Mouse (Mus musculus): ENCODE measurements around the gene Clstn1.

Gene Clstn1

GRCm38 (mm10) chr4:149634966-149635365 lies 48.7 kb downstream of the Clstn1 start:
- DNase-seq (ENCODE audit: low read depth, low spot score), result no peak

- no peak for DNase-seq (ENCODE audit: low read depth, low spot score)
Observed at GRCm38 (mm10) chr4:149635915-149636415, 49.7 kb downstream of the Clstn1 start.

GRCm38 (mm10) chr4:149637942-149638341 lies 51.7 kb downstream of the Clstn1 start:
- no peak for DNase-seq (ENCODE audit: low read depth, low spot score)

DNA sequence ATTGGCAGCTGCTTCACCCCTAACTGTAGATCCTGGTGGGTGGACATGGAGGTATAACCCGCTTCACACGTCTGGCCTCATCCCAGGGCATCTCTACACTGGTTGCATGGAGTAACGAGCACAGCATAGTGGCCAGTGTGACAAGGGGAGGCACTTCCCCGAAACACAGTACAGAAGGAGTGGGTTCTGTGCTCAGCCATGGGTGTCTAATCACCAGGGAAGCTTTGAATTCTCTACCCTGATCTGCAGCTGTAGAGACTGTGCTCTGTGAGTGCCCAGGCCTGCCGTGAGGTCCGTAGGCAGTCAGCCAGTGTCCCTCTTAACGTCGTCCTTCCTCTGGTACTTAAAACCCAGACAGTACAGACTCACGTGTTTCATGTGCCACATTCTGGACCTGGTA lies 54.6 kb downstream of the Clstn1 start:
- DNase-seq (ENCODE audit: low read depth, low spot score), result no peak

DNA sequence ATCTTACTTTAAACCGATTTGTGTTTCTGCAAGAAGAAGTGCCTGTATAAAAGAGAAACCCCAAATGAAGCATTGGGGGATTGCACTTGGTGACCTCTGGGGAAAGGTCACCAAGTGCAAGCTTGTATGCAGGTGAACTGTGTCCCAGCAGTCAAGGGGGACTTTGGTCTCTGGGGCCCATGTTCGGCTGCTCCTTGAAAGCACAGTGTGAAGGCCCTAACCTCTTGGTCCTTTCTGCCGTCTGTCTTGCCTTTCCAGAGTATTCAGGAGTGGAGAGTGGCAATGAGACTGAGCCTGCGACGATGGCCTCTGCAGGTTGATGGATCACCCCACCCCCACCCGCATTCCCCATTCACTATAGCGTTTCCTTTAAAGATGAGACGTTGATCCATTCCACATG lies 55.1 kb downstream of the Clstn1 start:
- peak; percentile 46 for DNase-seq (ENCODE audit: low read depth, low spot score)

- no peak for DNase-seq (ENCODE audit: low read depth, low spot score)
Observed at GRCm38 (mm10) chr4:149641956-149642355, 55.7 kb downstream of the Clstn1 start.

GRCm38 (mm10) chr4:149645761-149646160 lies 59.5 kb downstream of the Clstn1 start:
- DNase-seq (ENCODE audit: low read depth, low spot score), result no peak

GRCm38 (mm10) chr4:149648031-149648805 lies 62.0 kb downstream of the Clstn1 start:
- no peak for DNase-seq (ENCODE audit: low read depth, low spot score)

GRCm38 (mm10) chr4:149650493-149651193 lies 64.4 kb downstream of the Clstn1 start:
- peak; percentile 73 for DNase-seq (ENCODE audit: low read depth, low spot score)

DNA sequence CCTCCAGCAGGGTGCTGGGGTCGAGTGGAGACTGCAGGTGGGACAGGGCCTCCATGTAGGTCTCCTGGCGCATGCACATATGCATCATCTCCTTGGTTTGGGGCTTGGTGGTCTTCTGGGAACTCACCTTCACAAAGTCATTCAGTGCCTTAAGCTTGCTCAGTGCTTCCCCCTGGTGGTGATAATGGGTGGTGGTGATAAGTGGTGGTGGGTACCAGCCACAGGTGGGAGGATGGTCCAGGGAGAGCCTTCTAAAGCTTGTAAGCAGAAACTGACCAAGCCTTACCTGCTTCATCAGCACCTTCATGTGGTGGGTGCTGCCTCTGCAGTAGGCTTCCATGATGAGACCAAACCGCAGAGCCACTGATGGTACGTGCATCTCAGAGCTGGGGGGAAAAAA lies 68.0 kb downstream of the Clstn1 start:
- peak; percentile 43 for DNase-seq (ENCODE audit: low read depth, low spot score)

- no peak for DNase-seq (ENCODE audit: low read depth, low spot score)
Observed at GRCm38 (mm10) chr4:149657858-149658416, 71.7 kb downstream of the Clstn1 start.

DNA sequence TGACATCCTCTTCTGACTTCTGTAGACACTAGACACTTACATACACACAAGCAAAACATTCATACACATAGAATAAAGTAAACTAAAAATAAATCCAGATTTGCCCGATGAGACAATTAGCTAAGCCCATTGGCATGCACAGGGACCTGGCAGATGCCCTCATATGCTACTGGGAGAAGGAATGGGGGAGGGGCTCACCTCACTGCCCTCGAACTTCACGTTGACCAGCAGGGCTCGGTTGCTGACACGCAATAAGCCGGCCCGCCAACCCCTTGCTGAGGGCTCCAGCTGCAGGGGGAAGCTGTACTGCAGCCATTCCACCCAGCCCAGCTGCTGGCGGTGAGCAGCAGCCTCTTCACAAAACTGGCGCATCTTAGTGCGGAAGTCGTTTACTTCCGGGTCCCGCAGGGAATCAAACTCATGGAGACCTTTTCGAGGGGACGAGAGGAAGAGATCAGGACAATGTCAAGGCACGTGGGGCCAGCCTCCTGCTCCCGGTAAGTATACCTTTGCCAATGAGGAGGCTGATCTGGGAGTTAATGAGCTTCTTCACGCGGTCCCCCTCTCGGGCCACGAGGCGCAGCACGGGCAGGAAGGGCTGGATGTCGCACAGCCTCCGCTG lies 73.3 kb downstream of the Clstn1 start:
- DNase-seq (ENCODE audit: low read depth, low spot score), result no peak

GRCm38 (mm10) chr4:149660598-149660997 lies 74.3 kb downstream of the Clstn1 start:
- DNase-seq (ENCODE audit: low read depth, low spot score), result no peak

DNA sequence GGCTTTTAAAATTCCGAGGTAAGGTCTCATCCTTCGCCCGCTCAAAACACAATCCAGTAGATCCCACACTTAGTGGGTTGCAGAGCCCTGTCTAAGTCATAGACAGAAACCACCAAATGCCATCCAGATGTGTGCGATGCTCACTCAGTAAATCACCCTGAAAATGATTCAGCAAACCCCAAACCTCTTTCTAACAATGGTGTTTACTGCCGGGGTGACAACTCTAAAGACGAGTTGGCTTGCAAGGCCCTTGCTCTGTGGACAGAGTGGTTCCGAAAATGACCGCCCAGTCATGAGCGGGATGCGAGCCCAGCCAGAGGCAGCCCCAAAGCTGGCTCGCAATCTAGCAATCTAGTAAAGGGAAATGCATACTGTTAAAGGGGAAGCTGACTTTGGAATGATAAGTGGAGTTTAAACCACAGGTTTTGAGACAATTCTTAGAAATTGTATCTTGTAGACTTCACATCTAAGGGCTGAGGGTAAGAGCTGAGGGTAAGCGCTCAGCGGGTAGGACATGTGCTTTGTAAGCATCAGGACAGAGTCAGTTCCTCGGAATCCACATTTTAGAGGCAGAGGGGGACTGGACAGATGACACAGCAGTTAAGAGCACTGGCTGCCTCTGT lies 75.8 kb downstream of the Clstn1 start:
- DNase-seq (ENCODE audit: low read depth, low spot score), result no peak

DNA sequence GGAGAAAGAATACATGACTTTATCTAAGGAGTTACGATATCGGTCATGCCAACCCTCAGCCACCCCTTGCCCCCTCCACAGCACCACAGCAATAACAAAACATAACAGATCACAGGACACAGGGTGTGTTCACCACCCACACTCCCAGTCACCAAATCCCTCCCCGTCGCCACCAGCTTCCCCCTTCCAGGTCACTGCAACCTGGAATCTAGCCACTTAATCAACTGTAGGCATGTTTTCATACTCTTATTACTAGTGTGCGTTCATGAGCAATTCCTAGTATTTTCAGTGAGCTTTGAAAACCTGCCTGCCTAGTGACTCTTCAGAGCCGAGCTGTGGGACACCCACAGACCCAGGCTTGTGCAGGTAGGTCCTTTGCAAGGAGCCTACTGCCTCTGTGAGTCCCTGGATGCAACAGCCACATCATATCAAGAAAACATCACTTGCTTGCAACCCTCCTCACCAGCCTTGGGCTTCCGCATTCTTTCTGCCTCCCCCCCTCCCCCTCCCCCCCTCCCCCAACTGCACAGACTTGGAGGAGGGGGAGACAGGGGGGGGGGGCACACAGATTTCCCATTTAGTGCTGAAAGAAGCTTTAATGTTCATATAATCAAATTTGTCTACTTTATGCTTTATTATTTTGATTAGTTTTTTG lies 77.7 kb downstream of the Clstn1 start:
- no peak for DNase-seq (ENCODE audit: low read depth, low spot score)

GRCm38 (mm10) chr4:149665016-149665691 lies 78.9 kb downstream of the Clstn1 start:
- no peak for DNase-seq (ENCODE audit: low read depth, low spot score)

DNA sequence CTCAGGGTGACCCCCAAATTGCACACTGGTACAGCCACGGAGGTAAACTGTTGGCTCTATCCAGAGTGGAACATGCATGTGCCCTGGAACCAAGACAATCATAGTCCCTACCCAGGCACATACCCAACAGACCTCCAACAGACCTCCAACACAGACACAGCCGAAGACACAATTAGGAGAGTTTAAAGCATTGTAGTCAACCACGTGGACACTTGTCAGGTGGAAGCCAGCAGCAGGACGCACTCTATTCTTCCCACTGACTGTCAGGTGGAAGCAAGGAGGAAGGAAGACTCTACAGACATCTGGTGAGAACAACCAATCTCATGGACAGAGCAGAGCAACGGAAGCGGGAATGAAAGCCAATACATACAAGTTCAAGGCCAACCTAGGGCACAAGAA lies 79.4 kb downstream of the Clstn1 start:
- DNase-seq (ENCODE audit: low read depth, low spot score), result no peak

DNA sequence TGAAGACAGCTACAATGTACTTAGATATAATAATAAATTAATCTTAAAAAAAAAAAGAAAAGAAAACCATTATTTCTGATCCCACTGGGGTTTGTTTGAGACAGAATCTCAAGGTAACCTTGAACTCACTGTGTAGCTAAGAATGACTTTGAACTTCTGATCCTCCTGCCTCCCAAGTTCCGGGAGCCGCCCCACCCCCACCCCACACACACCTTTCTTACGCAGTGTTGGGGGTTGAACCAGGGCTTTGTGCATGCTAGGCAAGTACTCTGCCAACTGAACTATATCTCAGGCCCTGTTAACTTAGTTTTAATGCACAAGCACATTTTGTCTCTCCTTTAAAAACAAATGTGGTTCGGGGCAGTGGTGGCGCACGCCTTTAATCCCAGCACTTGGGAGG lies 84.9 kb downstream of the Clstn1 start:
- DNase-seq (ENCODE audit: low read depth, low spot score), result no peak

DNA sequence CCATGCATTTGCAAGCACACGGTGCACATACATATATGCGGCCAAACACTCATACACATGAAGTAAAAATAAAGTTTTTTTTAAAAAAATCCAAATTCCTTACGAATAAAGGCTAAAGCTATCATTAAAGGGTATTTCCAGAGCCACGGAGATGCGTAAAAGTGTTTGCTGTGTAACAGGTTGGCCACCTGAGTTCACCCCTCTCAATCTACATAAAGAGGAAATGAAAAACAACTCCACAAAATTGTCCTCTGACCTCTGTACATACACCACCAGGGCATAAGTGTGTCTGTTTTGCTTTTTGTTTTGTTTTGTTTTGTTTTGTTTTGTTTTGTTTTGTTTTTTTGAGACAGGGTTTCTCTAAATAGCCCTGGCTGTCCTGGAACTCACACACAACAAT lies 86.5 kb downstream of the Clstn1 start:
- no peak for DNase-seq (ENCODE audit: low read depth, low spot score)

DNA sequence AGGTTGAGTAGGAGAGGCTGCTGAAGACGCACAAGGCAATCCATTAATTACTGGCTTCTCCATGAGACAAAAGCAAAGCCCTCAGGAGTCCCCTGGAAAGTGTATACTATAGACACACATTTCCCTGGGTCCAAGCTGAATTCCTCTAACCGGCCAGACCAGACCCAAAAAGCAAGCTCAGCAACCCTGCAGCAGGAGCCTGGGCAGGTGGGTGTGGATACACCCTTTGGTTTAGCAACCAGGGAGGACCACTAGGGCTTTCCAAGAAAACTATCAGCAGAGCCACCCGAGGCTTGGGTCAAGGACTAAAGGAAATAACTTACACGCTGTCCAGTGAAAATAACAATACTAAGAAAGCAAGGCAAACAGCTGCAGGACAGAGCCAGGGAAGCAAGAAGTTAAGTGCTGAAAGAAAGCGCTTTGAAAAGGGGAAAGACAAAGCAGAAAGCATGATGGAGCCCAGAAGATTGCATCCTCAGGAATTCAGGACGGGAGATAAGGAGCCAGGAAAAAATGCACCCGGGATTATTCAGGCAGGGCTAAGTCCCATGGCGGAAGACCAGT lies 88.6 kb downstream of the Clstn1 start:
- DNase-seq (ENCODE audit: low read depth, low spot score), result no peak
